Mouse (Mus musculus) ES-Bruce4 (cell line): ENCODE data around the gene Krba1.

Experiments
- CTCF ChIP-seq: IDR thresholded peaks from one replicate; pipeline ENCODE4 v1.8.1; 2011; ENCODE audit warnings: low read depth, low read length
- EP300 ChIP-seq: IDR thresholded peaks from 2 replicates; pipeline ENCODE4 v1.6.1; 2011; ENCODE audit warnings: low read depth, low read length; ENCODE audit not compliant: insufficient read depth
- POLR2A ChIP-seq: IDR thresholded peaks from one replicate; pipeline ENCODE4 v1.8.1; 2011; ENCODE audit warnings: low read length; ENCODE audit not compliant: insufficient read depth

DNA sequence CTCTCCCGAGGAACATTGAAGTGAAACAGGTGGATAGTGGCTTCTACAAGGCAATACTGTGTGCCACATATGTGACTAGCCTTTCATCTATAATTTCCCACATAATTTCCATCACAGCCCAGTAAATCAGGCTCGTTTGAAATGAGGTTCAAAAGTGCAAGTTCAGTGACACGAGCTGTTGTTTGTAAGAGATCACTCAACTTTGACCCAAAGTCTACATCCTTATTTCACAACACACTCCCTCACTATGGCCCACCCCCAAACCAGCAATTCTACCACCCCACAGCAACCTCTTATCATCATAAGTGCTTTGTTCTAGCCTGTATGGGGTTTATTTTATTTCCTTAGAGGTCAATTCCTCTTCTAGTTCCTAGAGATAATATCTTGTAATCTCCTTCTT lies 7.2 kb upstream of the Krba1 start:
- no peak for TF ChIP-seq POLR2A
- no peak for TF ChIP-seq EP300
- TF ChIP-seq CTCF: no peak
